Mouse (Mus musculus) ES-E14 (cell line): ENCODE measurements around the gene Fer. TPM values are rescaled to one million over a fixed set of nuclear protein-coding genes. Genes with fewer than 3 reads are reported as not detected.
"Not testable (repeated sequence)": the region's sequence is repeated elsewhere in the genome, so short reads cannot be mapped to it uniquely, and the experiment has no call there.

ENCODE experiments used
- DNase-seq: peaks from one replicate; pipeline ENCODE4 v3.0.0-alpha.2; 2013; ENCODE audit warnings: low read depth, low spot score
- H3K27ac ChIP-seq: 2 replicates; pipeline ENCODE4 v1.5.1; 2012; ENCODE audit warnings: low read depth, mild to moderate bottlenecking, low read length, moderate library complexity, mixed read lengths; ENCODE audit not compliant: poor library complexity, insufficient read depth, severe bottlenecking
- H3K36me3 ChIP-seq: 2 replicates; pipeline ENCODE4 v1.6.1; 2012; ENCODE audit warnings: mild to moderate bottlenecking, low read length, moderate library complexity, mixed read lengths; ENCODE audit not compliant: control insufficient read depth, poor library complexity, insufficient read depth, severe bottlenecking
- H3K4me1 ChIP-seq, 2 experiments: fragments of 150-350 bp in 1 of 2; sonication (generic) in 1 of 2; 2 replicates each; pipeline ENCODE4 v1.6.1; 2012; ENCODE audit warnings: low read length in 2 of 2, mild to moderate bottlenecking in 1 of 2, mixed read lengths in 1 of 2; ENCODE audit not compliant: control insufficient read depth in 2 of 2, insufficient read depth in 2 of 2, poor library complexity in 1 of 2
- H3K4me3 ChIP-seq, 2 experiments: fragments of 150-350 bp in 1 of 2; sonication (generic) in 1 of 2; 2 replicates each; pipeline ENCODE4 v1.5.1; 2012; ENCODE audit warnings: low read length in 2 of 2, low read depth in 1 of 2, mild to moderate bottlenecking in 1 of 2, mixed read lengths in 1 of 2; ENCODE audit not compliant: insufficient read depth in 1 of 2, poor library complexity in 1 of 2, severe bottlenecking in 1 of 2
- H3K9ac ChIP-seq: 2 replicates; pipeline ENCODE4 v1.6.1; 2012; ENCODE audit warnings: low read depth, mild to moderate bottlenecking, low read length, mixed read lengths; ENCODE audit not compliant: poor library complexity, insufficient read depth, severe bottlenecking
- H3K9me3 ChIP-seq: fragments of 150-350 bp; sonication (generic); 2 replicates; pipeline ENCODE4 v1.6.1; 2012; ENCODE audit warnings: low read depth, mild to moderate bottlenecking, low read length; ENCODE audit not compliant: control insufficient read depth, insufficient read depth
- CHD2 ChIP-seq: IDR thresholded peaks from 2 replicates; pipeline ENCODE4 v1.6.1; 2014; ENCODE audit warnings: mild to moderate bottlenecking, low read depth, low read length, inconsistent platforms
- HCFC1 ChIP-seq: IDR thresholded peaks from 2 replicates; pipeline ENCODE4 v1.6.1; 2012; ENCODE audit warnings: low read length, inconsistent platforms, borderline replicate concordance; ENCODE audit not compliant: insufficient read depth
- MAFK ChIP-seq: IDR thresholded peaks from 2 replicates; pipeline ENCODE4 v1.6.1; 2014; ENCODE audit warnings: mild to moderate bottlenecking, low read depth, low read length, inconsistent platforms; ENCODE audit not compliant: insufficient read depth
- ZC3H11A ChIP-seq: IDR thresholded peaks from 2 replicates; pipeline ENCODE4 v1.6.1; 2012; ENCODE audit warnings: low read depth, mild to moderate bottlenecking, inconsistent platforms, low read length, borderline replicate concordance
- ZNF384 ChIP-seq: IDR thresholded peaks from 2 replicates; pipeline ENCODE4 v1.6.1; 2012; ENCODE audit warnings: low read depth, low read length, inconsistent platforms
- in situ Hi-C, 2 experiments: fragments of 600-800 bp; cut with MboI; formaldehyde crosslinking; loops; one replicate each; pipeline ENCODE4 v1.15.1; 2025; ENCODE audit warnings: low sequenced_read_pairs in 2 of 2, inconsistent platforms in 1 of 2; ENCODE audit not compliant: unreplicated experiment in 2 of 2
- total RNA-seq: library from RNA; depleted of rRNA; stranded (reverse); fragments of 300-350 nt; gene quantifications from 2 replicates; pipeline ENCODE4 v1.2.3, GENCODE M21; 2012

Gene Fer
- total RNA-seq, 1 experiment: 14.2 TPM

DNA sequence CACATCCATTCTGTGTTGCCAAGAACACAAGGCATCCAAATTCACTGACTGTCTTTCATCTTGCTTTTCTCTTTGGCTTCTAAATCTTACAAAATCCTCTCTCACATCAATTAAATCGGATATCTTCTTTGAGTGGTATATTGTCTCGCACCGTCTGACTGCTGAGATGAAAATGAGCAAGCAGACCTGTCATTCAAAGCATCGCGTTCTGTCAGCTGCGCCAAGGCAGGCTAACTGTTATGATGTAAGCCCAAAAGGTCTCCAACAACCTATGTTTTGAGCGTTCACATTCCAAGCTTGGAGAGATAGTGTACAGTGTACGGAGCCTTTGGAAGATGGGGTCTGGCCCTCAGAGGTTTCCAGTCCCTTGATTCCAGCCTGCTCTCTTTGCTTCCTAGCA lies 26.2 kb upstream of the Fer start:
- H3K4me3 ChIP-seq: no peak overlapping the region
- no peaks in the 10 kb centered on the region for H3K36me3 ChIP-seq
- H3K9me3 ChIP-seq: no peaks in the 10 kb centered on the region
- in situ Hi-C loops: no loop called here
- DNase-seq: no peak
- H3K27ac ChIP-seq: no peak overlapping the region
- H3K9ac ChIP-seq: no peak overlapping the region
- H3K4me1 ChIP-seq: peaks cover 2 to 5% of the 10 kb centered on the region in 2 experiments; a peak in 2 of 4 replicates
- TF ChIP-seq ZC3H11A (no peak), MAFK (no peak), ZNF384 (no peak), HCFC1 (no peak), CHD2 (no peak)

DNA sequence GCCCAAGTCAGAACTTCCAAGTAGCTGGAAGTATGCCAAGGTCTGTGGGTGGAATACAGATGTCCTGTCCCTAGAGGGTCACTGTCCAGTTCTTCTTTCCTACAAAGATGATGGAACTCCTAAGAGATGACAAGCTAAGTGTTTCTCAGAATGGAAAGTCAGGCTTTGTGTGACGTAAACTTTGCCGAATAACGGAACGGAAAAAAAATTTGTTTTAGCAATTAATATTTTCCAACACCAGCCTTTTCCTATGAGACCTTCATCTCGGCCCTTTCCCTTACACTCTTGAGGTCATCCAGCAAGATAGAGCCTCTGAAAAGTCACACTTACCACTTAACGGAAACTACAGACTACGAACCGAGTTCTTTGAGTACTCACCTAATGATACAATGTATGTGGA lies 24.7 kb upstream of the Fer start:
- no peaks in the 10 kb centered on the region for H3K36me3 ChIP-seq
- no peaks in the 10 kb centered on the region for H3K9me3 ChIP-seq
- no peak overlapping the region for H3K9ac ChIP-seq
- TF ChIP-seq CHD2 (no peak), ZNF384 (no peak), MAFK (no peak), ZC3H11A (no peak), HCFC1 (no peak)
- H3K27ac ChIP-seq: no peak overlapping the region
- in situ Hi-C loops: no loop called here
- peaks cover 0 to 5% of the 10 kb centered on the region in 2 experiments; a peak in 1 of 4 replicates for H3K4me1 ChIP-seq
- no peak for DNase-seq
- H3K4me3 ChIP-seq: no peak overlapping the region

DNA sequence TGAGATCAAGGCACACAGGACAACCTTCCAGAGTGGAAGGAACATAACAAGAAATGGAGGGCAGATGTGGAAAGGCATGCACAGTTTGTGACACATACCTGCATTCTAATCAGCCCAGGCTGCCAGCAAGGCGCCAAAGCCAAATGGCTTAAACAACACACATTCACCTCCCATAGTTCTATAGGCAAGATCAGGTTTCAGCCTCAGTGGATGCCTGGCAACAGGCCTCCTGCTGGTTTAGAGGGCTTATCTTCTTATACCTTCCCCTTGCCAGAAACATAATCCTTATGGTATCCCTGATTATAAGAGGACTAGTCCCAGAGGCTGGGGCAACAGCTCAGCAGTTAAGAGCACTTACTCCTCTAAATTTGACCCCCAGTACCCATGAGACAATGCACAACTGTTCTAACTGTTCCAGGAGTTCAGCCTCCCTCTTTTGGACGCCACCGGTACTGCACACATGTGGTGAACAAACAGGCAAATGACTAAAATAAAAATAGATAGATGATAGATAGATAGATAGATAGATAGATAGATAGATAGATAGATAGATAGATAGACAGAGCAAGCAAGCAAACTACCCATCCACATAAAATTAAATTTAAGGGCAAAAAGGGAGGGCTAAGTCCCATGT lies 23.1 kb upstream of the Fer start:
- H3K36me3 ChIP-seq: no peaks in the 10 kb centered on the region
- DNase-seq: no peak
- in situ Hi-C loops: no loop called here
- H3K27ac ChIP-seq: no peak overlapping the region
- H3K4me3 ChIP-seq: no peak overlapping the region
- H3K9me3 ChIP-seq: no peaks in the 10 kb centered on the region
- TF ChIP-seq MAFK (no peak), CHD2 (no peak)
- H3K4me1 ChIP-seq: peaks cover 0 to 5% of the 10 kb centered on the region in 2 experiments; a peak in 1 of 4 replicates
- H3K9ac ChIP-seq: no peak overlapping the region

DNA sequence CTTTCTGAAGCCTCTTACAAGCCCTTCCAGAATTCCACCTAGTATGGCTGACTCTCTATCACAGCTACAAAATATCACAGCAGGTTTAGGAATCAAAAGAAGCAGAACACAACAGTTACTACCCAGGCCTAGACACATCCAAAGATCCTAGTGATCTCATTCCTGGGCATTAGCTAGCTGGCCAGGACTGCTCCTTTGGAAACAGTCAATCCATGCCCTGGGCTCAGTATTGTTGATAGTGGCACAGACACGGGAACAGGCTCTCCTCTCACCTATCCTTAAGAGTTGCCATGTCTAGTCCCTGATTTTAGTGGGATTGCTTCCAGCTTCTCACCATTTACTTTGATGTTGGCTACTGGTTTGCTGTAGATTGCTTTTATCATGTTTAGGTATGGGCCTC lies 20.6 kb upstream of the Fer start:
- H3K4me1 ChIP-seq: peaks cover 4 to 9% of the 10 kb centered on the region in 2 experiments; a peak in 2 of 4 replicates

DNA sequence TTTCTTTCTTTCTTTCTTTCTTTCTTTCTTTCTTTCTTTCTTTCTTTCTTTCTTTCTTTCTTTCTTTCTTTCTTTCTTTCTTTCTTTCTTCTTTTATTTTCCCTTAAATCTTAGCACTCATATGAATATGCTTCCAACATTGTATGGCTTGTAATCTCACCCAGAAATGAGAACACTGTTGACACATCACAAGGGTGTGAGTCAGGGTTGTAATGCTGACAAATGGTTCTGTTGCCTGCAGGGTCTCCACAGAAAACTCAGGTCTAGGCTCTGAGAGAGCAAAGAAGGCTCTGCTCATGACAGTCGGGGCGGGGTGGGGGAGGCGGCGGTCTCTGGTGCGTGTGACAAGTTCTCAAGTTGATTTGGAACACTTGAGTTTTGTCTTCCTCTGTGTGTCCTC lies 17.9 kb upstream of the Fer start:
- no peaks in the 10 kb centered on the region for H3K36me3 ChIP-seq
- H3K4me1 ChIP-seq: peaks cover 4% of the 10 kb centered on the region in 2 experiments; a peak in 2 of 4 replicates
- H3K27ac ChIP-seq: no peak overlapping the region
- H3K9ac ChIP-seq: no peak overlapping the region
- no peaks in the 10 kb centered on the region for H3K9me3 ChIP-seq
- no peak overlapping the region for H3K4me3 ChIP-seq
- DNase-seq: no peak
- in situ Hi-C loops: no loop called here
- no peak for TF ChIP-seq MAFK
- TF ChIP-seq CHD2: no peak
- TF ChIP-seq ZC3H11A: no peak
- TF ChIP-seq ZNF384: no peak
- TF ChIP-seq HCFC1: no peak

More for the DNA sequence above, 20.6 kb upstream of the Fer start:
- H3K36me3 ChIP-seq: no peaks in the 10 kb centered on the region
- in situ Hi-C loops: no loop called here
- no peaks in the 10 kb centered on the region for H3K9me3 ChIP-seq
- DNase-seq: no peak
- H3K9ac ChIP-seq: no peak overlapping the region
- H3K4me3 ChIP-seq: no peak overlapping the region
- TF ChIP-seq HCFC1 (no peak), CHD2 (no peak), MAFK (no peak), ZC3H11A (no peak), ZNF384 (no peak)
- H3K27ac ChIP-seq: no peak overlapping the region

DNA sequence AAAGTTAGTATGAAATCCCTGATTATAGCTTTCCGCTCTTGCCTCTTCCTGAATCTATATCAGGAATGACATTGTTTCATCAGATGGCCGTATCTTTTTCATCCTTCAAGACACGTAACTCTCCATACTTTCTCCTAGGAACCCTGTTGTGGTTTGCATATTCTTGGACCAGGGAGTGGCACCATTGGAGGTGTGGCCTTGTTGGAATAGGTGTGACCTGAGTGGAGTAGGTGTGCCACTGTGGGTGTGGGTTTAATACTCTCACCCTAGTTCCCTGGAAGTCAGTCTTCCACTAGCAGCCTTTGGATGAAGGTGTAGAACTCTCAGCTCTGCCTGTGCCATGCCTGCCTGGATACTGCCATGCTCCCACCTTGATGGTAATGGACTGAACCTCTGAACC lies 17.1 kb upstream of the Fer start:
- H3K36me3 ChIP-seq, H3K27ac ChIP-seq, in situ Hi-C loops, DNase-seq, H3K4me3 ChIP-seq, H3K9ac ChIP-seq, H3K9me3 ChIP-seq, H3K4me1 ChIP-seq: not testable (repeated sequence)
